21 mouse cellular contexts compared by ENCODE assay signal in the genomic region with DNA sequence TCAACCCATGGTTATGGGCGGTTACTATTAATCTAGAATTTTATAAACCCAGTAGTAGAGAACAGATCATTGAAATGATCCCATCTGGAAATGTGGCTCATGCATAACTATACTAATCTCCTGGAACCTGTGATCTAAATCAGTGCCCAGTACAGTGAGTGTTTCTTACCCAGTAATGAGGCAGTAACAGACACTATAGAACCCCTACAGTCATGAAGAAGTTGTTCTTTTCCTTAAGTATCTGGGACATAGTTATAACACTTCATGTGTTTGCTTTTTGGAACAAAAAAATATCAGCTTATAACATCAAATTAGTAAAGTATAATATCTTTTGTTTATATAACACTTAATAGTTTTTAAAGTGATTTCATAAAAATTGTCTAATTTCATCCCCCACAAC. TPM values are rescaled to one million over a fixed set of nuclear protein-coding genes. Genes with fewer than 3 reads are reported as not detected.
DNase-seq lines count a peak whose midpoint lies in the region; ATAC-seq and TF ChIP-seq lines count a peak whose summit lies in the region.
"Had no signal": no experiment of that assay in that cellular context is flagged by ENCODE, and none has a peak within 500 bp of the region (broad histone marks: within the 10 kb centered on the region; RNA-seq: fewer than 3 reads in every experiment).

No protein-coding gene starts in this region.

- H3K4me3 ChIP-seq in lung, embryonic 16.5 days (ENCODE audit: low read length) = no peak overlapping the region
- no peak overlapping the region for H3K4me3 ChIP-seq in lung, postnatal 0 days (ENCODE audit: low read depth, low read length)
- no peak overlapping the region for H3K4me3 ChIP-seq in midbrain, embryonic 11.5 days (ENCODE audit: low read depth, low read length)
- no peak overlapping the region for H3K4me3 ChIP-seq in midbrain, embryonic 14.5 days (replicated peaks; ENCODE audit: low read depth, low read length)

- no peak overlapping the region for H3K4me2 ChIP-seq in lung, embryonic 16.5 days (ENCODE audit: low read depth, low read length)
- no peak overlapping the region for H3K4me2 ChIP-seq in lung, postnatal 0 days (replicated peaks; ENCODE audit: low read depth, low read length)
- no peak overlapping the region for H3K4me2 ChIP-seq in midbrain, embryonic 11.5 days
- no peak overlapping the region for H3K4me2 ChIP-seq in midbrain, embryonic 14.5 days (ENCODE audit: low read length)

- H3K27ac ChIP-seq in lung, embryonic 16.5 days (ENCODE audit: low read length) = no peak overlapping the region; the same call in 1 of the 2 replicates
- H3K27ac ChIP-seq in lung, postnatal 0 days (ENCODE audit: low read length) = no peak overlapping the region
- no peak overlapping the region for H3K27ac ChIP-seq in midbrain, embryonic 11.5 days (ENCODE audit: low read depth, low read length)
- H3K27ac ChIP-seq in midbrain, embryonic 14.5 days (replicated peaks; ENCODE audit: low read depth, low read length) = no peak overlapping the region

- no peak for TF ChIP-seq EP300 in lung, postnatal 0 days (IDR thresholded peaks at IDR 0.05)

- H3K27me3 ChIP-seq in lung, embryonic 16.5 days (ENCODE audit: control insufficient read depth, insufficient read depth, low read depth, low read length) = no peaks in the 10 kb centered on the region
- H3K27me3 ChIP-seq in lung, postnatal 0 days (replicated peaks; ENCODE audit: insufficient read depth, low read length) = no peaks in the 10 kb centered on the region
- no peaks in the 10 kb centered on the region for H3K27me3 ChIP-seq in midbrain, embryonic 11.5 days (ENCODE audit: control insufficient read depth, insufficient read depth, low read length)
- no peaks in the 10 kb centered on the region for H3K27me3 ChIP-seq in midbrain, embryonic 14.5 days (ENCODE audit: control insufficient read depth, insufficient read depth, low read length)
- H3K27me3 ChIP-seq: CH12.LX, Patski had no signal

- no peak for TF ChIP-seq CTCF in lung, postnatal 0 days (IDR thresholded peaks at IDR 0.05)

- ATAC-seq in lung, embryonic 16.5 days (ENCODE audit: low read depth) = peak; percentile 65
- peak; percentile 52 for ATAC-seq in lung, postnatal 0 days
- no peak for ATAC-seq in midbrain, embryonic 11.5 days (ENCODE audit: low FRiP score)
- ATAC-seq in midbrain, embryonic 14.5 days (ENCODE audit: low FRiP score, low TSS enrichment) = no peak
- ATAC-seq: activated CD4-positive, CD25-positive, alpha-beta regulatory T cell, adult 4 months; CD4-positive, CD25-positive, alpha-beta regulatory T cell, adult 4 months; Patski had no signal

- H3K36me3 ChIP-seq in lung, embryonic 16.5 days (ENCODE audit: control insufficient read depth, insufficient read depth, low read length) = no peaks in the 10 kb centered on the region
- peaks cover 8% of the 10 kb centered on the region; the same call in 1 of the 2 replicates for H3K36me3 ChIP-seq in lung, postnatal 0 days (ENCODE audit: insufficient read depth, low read length)
- H3K36me3 ChIP-seq in midbrain, embryonic 11.5 days (ENCODE audit: control insufficient read depth, insufficient read depth, low read length) = no peaks in the 10 kb centered on the region
- peaks cover 18% of the 10 kb centered on the region for H3K36me3 ChIP-seq in midbrain, embryonic 14.5 days (ENCODE audit: control insufficient read depth, insufficient read depth, low read length)

- no peaks in the 10 kb centered on the region for H3K9me3 ChIP-seq in lung, embryonic 16.5 days (ENCODE audit: control insufficient read depth, low read length)
- H3K9me3 ChIP-seq in lung, postnatal 0 days (ENCODE audit: low read length) = no peaks in the 10 kb centered on the region
- H3K9me3 ChIP-seq in midbrain, embryonic 11.5 days (ENCODE audit: control insufficient read depth, low read length) = no peaks in the 10 kb centered on the region
- H3K9me3 ChIP-seq in midbrain, embryonic 14.5 days (ENCODE audit: control insufficient read depth, low read length) = no peaks in the 10 kb centered on the region
- H3K9me3 ChIP-seq: G1E had no signal

- no peak for DNase-seq in lung, adult 18-20 months
- peak; percentile 40 for DNase-seq in lung, postnatal 0 days (ENCODE audit: low spot score)
- DNase-seq in lung, postnatal 10 days = no peak
- peak; percentile 35 for DNase-seq in midbrain, embryonic 11.5 days (ENCODE audit: low spot score, missing footprints)
- no peak for DNase-seq in midbrain, embryonic 14.5 days
- DNase-seq: adrenal gland, adult 2 months; adrenal gland, adult 8-10 months; adrenal gland, postnatal 10 days; adrenal gland, postnatal 14 days; adrenal gland, postnatal 25 days; adrenal gland, postnatal 36 days; B cell, adult 2 months; cerebellum, adult 11 months; cerebellum, adult 11-12 months; cerebellum, adult 18-20 months had no signal

- H3K9ac ChIP-seq in lung, embryonic 16.5 days (ENCODE audit: low read length) = no peak overlapping the region
- no peak overlapping the region for H3K9ac ChIP-seq in lung, postnatal 0 days (replicated peaks; ENCODE audit: low read depth)
- H3K9ac ChIP-seq in midbrain, embryonic 11.5 days (ENCODE audit: low read length) = no peak overlapping the region
- H3K9ac ChIP-seq in midbrain, embryonic 14.5 days (replicated peaks; ENCODE audit: low read length) = no peak overlapping the region

- WGBS in lung, embryonic 16.5 days = 89% methylated on average over 1 of the region's 1 CpGs
- 97% methylated on average over 1 of the region's 1 CpGs for WGBS in lung, postnatal 0 days
- WGBS in midbrain, embryonic 11.5 days = 90% methylated on average over 1 of the region's 1 CpGs
- 98% methylated on average over 1 of the region's 1 CpGs for WGBS in midbrain, embryonic 14.5 days

- no peaks in the 10 kb centered on the region for H3K4me1 ChIP-seq in lung, embryonic 16.5 days (replicated peaks; ENCODE audit: control insufficient read depth, insufficient read depth, low read length)
- no peaks in the 10 kb centered on the region for H3K4me1 ChIP-seq in lung, postnatal 0 days (ENCODE audit: insufficient read depth, low read depth, low read length)
- H3K4me1 ChIP-seq in midbrain, embryonic 11.5 days (ENCODE audit: control insufficient read depth, insufficient read depth, low read length) = no peaks in the 10 kb centered on the region
- no peaks in the 10 kb centered on the region for H3K4me1 ChIP-seq in midbrain, embryonic 14.5 days (ENCODE audit: control insufficient read depth, insufficient read depth, low read length)

RNA-seq across cellular contexts. Expression of gene Slc30a7, which starts 43.6 kb away (rescaled TPM):
- 30.3 and 34.6 TPM in 2 replicates for polyA plus RNA-seq in lung, embryonic 16.5 days (2015; fragmentation: Nextera tagmentation; extraction: Ambion mirVana)
- polyA plus RNA-seq in lung, postnatal 0 days (2015; fragmentation: Nextera tagmentation; extraction: Ambion mirVana) = 25.0 and 29.0 TPM in 2 replicates
- 25.4 and 29.3 TPM in 2 replicates for polyA plus RNA-seq in midbrain, embryonic 11.5 days (2014; fragmentation: Nextera tagmentation; extraction: Ambion mirVana)
- polyA plus RNA-seq in midbrain, embryonic 14.5 days (2014; fragmentation: Nextera tagmentation; extraction: Ambion mirVana) = 19.6 and 26.8 TPM in 2 replicates

RNA-seq across cellular contexts. Expression of gene Extl2, which starts 43.7 kb away (rescaled TPM):
- polyA plus RNA-seq in lung, embryonic 16.5 days (2015; fragmentation: Nextera tagmentation; extraction: Ambion mirVana) = 16.9 and 18.0 TPM in 2 replicates
- polyA plus RNA-seq in lung, postnatal 0 days (2015; fragmentation: Nextera tagmentation; extraction: Ambion mirVana) = 10.4 and 10.9 TPM in 2 replicates
- 27.3 and 28.1 TPM in 2 replicates for polyA plus RNA-seq in midbrain, embryonic 11.5 days (2014; fragmentation: Nextera tagmentation; extraction: Ambion mirVana)
- 28.5 and 32.8 TPM in 2 replicates for polyA plus RNA-seq in midbrain, embryonic 14.5 days (2014; fragmentation: Nextera tagmentation; extraction: Ambion mirVana)

Comparison
In these comparisons a context has a peak if more than half of its experiments do, and no peak if none do; other contexts are left out.
1. DNase-seq: peak in lung, postnatal 0 days (single experiment) and midbrain, embryonic 11.5 days (single experiment); none in lung, adult 18-20 months (0 of 2), lung, postnatal 10 days (single experiment) and midbrain, embryonic 14.5 days (single experiment).
2. ATAC-seq: peak in lung, embryonic 16.5 days (single experiment) and lung, postnatal 0 days (single experiment); none in midbrain, embryonic 11.5 days (single experiment) and midbrain, embryonic 14.5 days (single experiment).